Mouse (Mus musculus) midbrain, postnatal 0 days (tissue): ENCODE data around the gene Eps8l3. TPM values are rescaled to one million over a fixed set of nuclear protein-coding genes. Genes with fewer than 3 reads are reported as not detected.

Experiments used
- ATAC-seq: fragments of 200-750 bp; cut with Nextera tagmentation; 2 replicates; pipeline ENCODE4 v1.8.0; 2017; ENCODE audit warnings: moderate number of reproducible peaks, mild to moderate bottlenecking, moderate TSS enrichment, moderate library complexity; ENCODE audit not compliant: low FRiP score
- DNase-seq: peaks from one replicate; pipeline ENCODE4 v3.0.0-alpha.2; 2015; ENCODE audit warnings: low spot score
- H3K27ac ChIP-seq: fragments of 300-500 bp; sonication (generic); 2 replicates; pipeline ENCODE4 v1.5.1; 2014; ENCODE audit warnings: low read depth, mild to moderate bottlenecking, low read length, mixed read lengths
- H3K27me3 ChIP-seq: fragments of 300-500 bp; sonication (generic); 2 replicates; pipeline ENCODE4 v1.6.1; 2014; ENCODE audit warnings: low read length, control low read depth, mixed read lengths; ENCODE audit not compliant: insufficient read depth
- H3K36me3 ChIP-seq: fragments of 300-500 bp; sonication (generic); 2 replicates; pipeline ENCODE4 v1.6.1; 2014; ENCODE audit warnings: low read length, control low read depth, mixed read lengths; ENCODE audit not compliant: insufficient read depth
- H3K4me1 ChIP-seq: fragments of 300-500 bp; sonication (generic); 2 replicates; pipeline ENCODE4 v1.6.1; 2014; ENCODE audit warnings: mild to moderate bottlenecking, control low read depth, antibody characterized with exemption, low read length, mixed read lengths; ENCODE audit not compliant: insufficient read depth
- H3K4me2 ChIP-seq: fragments of 300-500 bp; sonication (generic); 2 replicates; pipeline ENCODE4 v1.6.1; 2014; ENCODE audit warnings: low read depth, mild to moderate bottlenecking, low read length, mixed read lengths; ENCODE audit not compliant: poor library complexity, severe bottlenecking
- H3K4me3 ChIP-seq: fragments of 300-500 bp; sonication (generic); 2 replicates; pipeline ENCODE4 v1.5.1; 2014; ENCODE audit warnings: low read depth, mild to moderate bottlenecking, low read length, moderate library complexity
- H3K9ac ChIP-seq: fragments of 300-500 bp; sonication (generic); replicated peaks from 2 replicates; pipeline ENCODE4 v1.6.1; 2014; ENCODE audit warnings: mild to moderate bottlenecking, low read length, moderate library complexity, mixed read lengths; ENCODE audit not compliant: poor library complexity, severe bottlenecking
- H3K9me3 ChIP-seq: fragments of 300-500 bp; sonication (generic); 2 replicates; pipeline ENCODE4 v1.6.1; 2016; ENCODE audit warnings: low read length, control low read depth
- CTCF ChIP-seq: IDR thresholded peaks from 2 replicates; pipeline ENCODE4 v1.5.1; 2016; ENCODE audit warnings: antibody characterized with exemption, mild to moderate bottlenecking
- WGBS: fragments of 180-500 bp; shearing (Covaris S2); extraction: QIAGEN DNeasy Blood & Tissue Kit; methylation state at CpG from one replicate; pipeline ENCODE4 v1.1.7; 2014; 5-methylcytosine and 5-hydroxymethylcytosine counted together
- polyA plus RNA-seq: library from polyadenylated mRNA; unstranded; fragments of >200 nt; fragmentation: Nextera tagmentation; extraction: Ambion mirVana; gene quantifications from 2 replicates; pipeline ENCODE4 v1.2.1, GENCODE M21; 2015
- total RNA-seq: library from RNA; depleted of rRNA; stranded (reverse); fragments of >200 nt; gene quantifications from 2 replicates; pipeline ENCODE4 v1.2.3, GENCODE M21; 2014; rRNA removed

Gene Eps8l3
- total and polyA plus RNA-seq, 2 experiments from 2014 or later, result not detected

GRCm38 (mm10) chr3:107935268-107935667, 58.2 kb downstream of the Eps8l3 start:
- Histone ChIP-seq H3K9ac (no peak overlapping the region), H3K4me1 (peaks cover 7% of the 10 kb centered on the region; the same call in 1 of the 2 replicates), H3K4me3 (no peak overlapping the region), H3K27me3 (no peaks in the 10 kb centered on the region), H3K4me2 (no peak overlapping the region), H3K36me3 (no peaks in the 10 kb centered on the region), H3K27ac (no peak overlapping the region), H3K9me3 (no peaks in the 10 kb centered on the region)
- no peak for DNase-seq
- TF ChIP-seq CTCF, result no peak
- no peak for ATAC-seq
- WGBS, result 88% methylated on average over 3 of the region's 3 CpGs

GRCm38 (mm10) chr3:107935888-107936287, 58.9 kb downstream of the Eps8l3 start:
- H3K4me1 ChIP-seq, result peaks cover 7% of the 10 kb centered on the region; the same call in 1 of the 2 replicates
- no peaks in the 10 kb centered on the region for H3K27me3 ChIP-seq
- H3K4me2 ChIP-seq, result no peak overlapping the region
- WGBS, result 75% methylated on average over 3 of the region's 3 CpGs
- no peak overlapping the region for H3K27ac ChIP-seq
- no peak overlapping the region for H3K4me3 ChIP-seq
- no peak overlapping the region for H3K9ac ChIP-seq
- DNase-seq (no peak), ATAC-seq (no peak)
- H3K9me3 ChIP-seq, result no peaks in the 10 kb centered on the region
- H3K36me3 ChIP-seq, result no peaks in the 10 kb centered on the region
- no peak for TF ChIP-seq CTCF

GRCm38 (mm10) chr3:107939403-107939802, 62.4 kb downstream of the Eps8l3 start:
- DNase-seq (peak; percentile 51), ATAC-seq (0 out of 2 replicates have a peak, but pooled peaks have one; percentile 6)
- H3K36me3 ChIP-seq, result no peaks in the 10 kb centered on the region
- H3K9me3 ChIP-seq, result no peaks in the 10 kb centered on the region
- peaks cover 9% of the 10 kb centered on the region; the same call in 1 of the 2 replicates for H3K4me1 ChIP-seq
- no peaks in the 10 kb centered on the region for H3K27me3 ChIP-seq
- peak overlapping the region; percentile 52 for H3K27ac ChIP-seq
- 47% methylated on average over 3 of the region's 3 CpGs for WGBS
- H3K9ac ChIP-seq, result no peak overlapping the region
- no peak overlapping the region for H3K4me3 ChIP-seq
- peak; percentile 74 for TF ChIP-seq CTCF
- no peak overlapping the region for H3K4me2 ChIP-seq

GRCm38 (mm10) chr3:107939830-107940229, 62.8 kb downstream of the Eps8l3 start:
- WGBS, result 28% methylated on average over 4 of the region's 4 CpGs

GRCm38 (mm10) chr3:107940524-107940923, 63.5 kb downstream of the Eps8l3 start:
- H3K4me1 ChIP-seq, result peaks cover 9% of the 10 kb centered on the region; the same call in 1 of the 2 replicates
- ATAC-seq, result no peak
- no peak overlapping the region for H3K4me2 ChIP-seq
- H3K9me3 ChIP-seq, result no peaks in the 10 kb centered on the region
- 81% methylated on average over 7 of the region's 7 CpGs for WGBS
- no peaks in the 10 kb centered on the region for H3K36me3 ChIP-seq
- no peak overlapping the region for H3K27ac ChIP-seq
- TF ChIP-seq CTCF, result no peak
- H3K27me3 ChIP-seq, result no peaks in the 10 kb centered on the region
- no peak for DNase-seq
- H3K4me3 ChIP-seq, result no peak overlapping the region
- H3K9ac ChIP-seq, result no peak overlapping the region

More at GRCm38 (mm10) chr3:107939830-107940229, 62.8 kb downstream of the Eps8l3 start:
- Histone ChIP-seq H3K9me3 (no peaks in the 10 kb centered on the region), H3K4me3 (no peak overlapping the region), H3K4me1 (peaks cover 9% of the 10 kb centered on the region; the same call in 1 of the 2 replicates), H3K27ac (peak overlapping the region; percentile 52), H3K36me3 (no peaks in the 10 kb centered on the region), H3K27me3 (no peaks in the 10 kb centered on the region), H3K9ac (no peak overlapping the region), H3K4me2 (no peak overlapping the region)
- TF ChIP-seq CTCF, result no peak
- DNase-seq (no peak), ATAC-seq (peak; percentile 24; the same call in 1 of the 2 replicates)

- no peak overlapping the region for H3K4me2 ChIP-seq
- WGBS, result 64% methylated on average over 4 of the region's 4 CpGs
Measured at GRCm38 (mm10) chr3:107941261-107941660, 64.2 kb downstream of the Eps8l3 start.

More at GRCm38 (mm10) chr3:107941261-107941660, 64.2 kb downstream of the Eps8l3 start:
- Histone ChIP-seq H3K27ac (no peak overlapping the region), H3K9ac (no peak overlapping the region), H3K27me3 (no peaks in the 10 kb centered on the region), H3K9me3 (no peaks in the 10 kb centered on the region), H3K36me3 (no peaks in the 10 kb centered on the region), H3K4me1 (peaks cover 9% of the 10 kb centered on the region; the same call in 1 of the 2 replicates), H3K4me3 (no peak overlapping the region)
- DNase-seq (peak; percentile 60), ATAC-seq (no peak)
- TF ChIP-seq CTCF, result no peak

Other genes starting within 250 kb of the Eps8l3 start
- gene Gm10961, start 245.9 kb upstream of the Eps8l3 start, total RNA-seq, result not detected in 2 replicates
- not detected in 2 replicates for gene Gm10961, start 245.9 kb upstream of the Eps8l3 start, polyA plus RNA-seq
- gene Strip1, start 245.5 kb upstream of the Eps8l3 start, total RNA-seq, result 131 and 142 TPM in 2 replicates
- gene Strip1, start 245.5 kb upstream of the Eps8l3 start, polyA plus RNA-seq, result 120 and 122 TPM in 2 replicates
- gene Ahcyl1, start 180.7 kb upstream of the Eps8l3 start, total RNA-seq, result 65.9 and 76.0 TPM in 2 replicates
- gene Ahcyl1, start 180.7 kb upstream of the Eps8l3 start, polyA plus RNA-seq, result 109 and 111 TPM in 2 replicates
- gene Csf1, start 116.8 kb upstream of the Eps8l3 start, total RNA-seq, result 10.6 and 12.3 TPM in 2 replicates
- 8.1 and 10.9 TPM in 2 replicates for gene Csf1, start 116.8 kb upstream of the Eps8l3 start, polyA plus RNA-seq
- 142 and 166 TPM in 2 replicates for gene Gstm5, start 18.6 kb downstream of the Eps8l3 start, total RNA-seq
- gene Gstm5, start 18.6 kb downstream of the Eps8l3 start, polyA plus RNA-seq, result 316 and 320 TPM in 2 replicates
- 28.5 and 36.4 TPM in 2 replicates for gene Gstm7, start 54.6 kb downstream of the Eps8l3 start, total RNA-seq
- gene Gstm7, start 54.6 kb downstream of the Eps8l3 start, polyA plus RNA-seq, result 38.3 and 38.9 TPM in 2 replicates
- gene Gstm6, start 66.5 kb downstream of the Eps8l3 start, total RNA-seq, result 16.7 and 25.5 TPM in 2 replicates
- 27.2 and 31.6 TPM in 2 replicates for gene Gstm6, start 66.5 kb downstream of the Eps8l3 start, polyA plus RNA-seq
- gene Gstm3, start 92.1 kb downstream of the Eps8l3 start, total RNA-seq, result not detected in 2 replicates
- not detected in 2 replicates for gene Gstm3, start 92.1 kb downstream of the Eps8l3 start, polyA plus RNA-seq
- gene Gstm2, start 109.2 kb downstream of the Eps8l3 start, total RNA-seq, result 8.5 and 10.2 TPM in 2 replicates
- 13.0 and 14.8 TPM in 2 replicates for gene Gstm2, start 109.2 kb downstream of the Eps8l3 start, polyA plus RNA-seq
- gene Gstm1, start 140.7 kb downstream of the Eps8l3 start, total RNA-seq, result 105 and 142 TPM in 2 replicates
- 293 and 371 TPM in 2 replicates for gene Gstm1, start 140.7 kb downstream of the Eps8l3 start, polyA plus RNA-seq
- gene Gstm4, start 167.7 kb downstream of the Eps8l3 start, total RNA-seq, result 4.1 and 4.5 TPM in 2 replicates
- gene Gstm4, start 167.7 kb downstream of the Eps8l3 start, polyA plus RNA-seq, result 25.6 and 25.9 TPM in 2 replicates
- 58.4 and 79.8 TPM in 2 replicates for gene Ampd2, start 209.4 kb downstream of the Eps8l3 start, total RNA-seq
- 58.8 and 60.0 TPM in 2 replicates for gene Ampd2, start 209.4 kb downstream of the Eps8l3 start, polyA plus RNA-seq
- gene Gnat2, start 215.6 kb downstream of the Eps8l3 start, total RNA-seq, result 0.28 TPM in 1 of 2 replicates, not detected in the other
- 0.26 and 0.28 TPM in 2 replicates for gene Gnat2, start 215.6 kb downstream of the Eps8l3 start, polyA plus RNA-seq